Mouse (Mus musculus): Measurements from ENCODE around the gene Gm49369. TPM values are rescaled to one million over a fixed set of nuclear protein-coding genes. Genes with fewer than 3 reads are reported as not detected.

Gm49369 gene
- polyA plus RNA-seq, 1 experiment from 2014 or later, result 0.80 TPM

DNA sequence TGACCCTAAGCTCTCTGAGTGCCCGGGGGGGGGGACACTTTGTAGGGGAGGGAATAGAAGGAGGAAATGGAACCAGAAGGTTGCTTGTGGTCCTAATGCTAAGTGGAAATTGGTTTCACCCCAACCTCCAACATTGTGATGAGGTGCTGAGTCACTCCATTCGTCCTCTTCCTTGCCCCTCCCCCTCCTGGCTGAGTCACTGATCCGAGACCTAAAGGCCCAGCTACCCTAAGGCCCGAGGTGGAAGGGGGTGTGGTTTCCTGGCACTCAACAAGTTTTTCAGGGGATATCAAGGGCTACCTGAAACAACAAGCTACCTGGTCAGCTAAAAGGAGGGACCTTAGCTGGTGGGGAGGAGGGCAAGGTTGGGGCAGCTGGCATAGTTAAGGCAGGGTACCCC, 10.7 kb upstream of the Gm49369 start:
- peak; percentile 80 for DNase-seq (ENCODE audit: low spot score)
- TF ChIP-seq CTCF (IDR thresholded peaks at IDR 0.05; ENCODE audit: low read depth), result no peak
- no peak for TF ChIP-seq EP300 (optimal IDR thresholded peaks at IDR 0.05)
- WGBS, result 18% methylated on average over 4 of the region's 4 CpGs
- peak; percentile 69 for ATAC-seq (ENCODE audit: low FRiP score, low TSS enrichment)
- H3K27me3 ChIP-seq (ENCODE audit: control insufficient read depth, insufficient read depth, low read length), result no peaks in the 10 kb centered on the region
- H3K4me3 ChIP-seq (ENCODE audit: low read depth, low read length), result no peak overlapping the region
- H3K27ac ChIP-seq (replicated peaks), result peak overlapping the region; percentile 41; the same call in 1 of the 2 replicates
- H3K4me1 ChIP-seq (replicated peaks; ENCODE audit: control insufficient read depth, insufficient read depth), result no peaks in the 10 kb centered on the region
- no peaks in the 10 kb centered on the region for H3K36me3 ChIP-seq (ENCODE audit: control insufficient read depth, insufficient read depth, low read length)
- no peak overlapping the region for H3K4me2 ChIP-seq (replicated peaks; ENCODE audit: low read depth)
- H3K9me3 ChIP-seq (ENCODE audit: control insufficient read depth, low read length), result no peaks in the 10 kb centered on the region
- no peak overlapping the region for H3K9ac ChIP-seq (ENCODE audit: low read length)

DNA sequence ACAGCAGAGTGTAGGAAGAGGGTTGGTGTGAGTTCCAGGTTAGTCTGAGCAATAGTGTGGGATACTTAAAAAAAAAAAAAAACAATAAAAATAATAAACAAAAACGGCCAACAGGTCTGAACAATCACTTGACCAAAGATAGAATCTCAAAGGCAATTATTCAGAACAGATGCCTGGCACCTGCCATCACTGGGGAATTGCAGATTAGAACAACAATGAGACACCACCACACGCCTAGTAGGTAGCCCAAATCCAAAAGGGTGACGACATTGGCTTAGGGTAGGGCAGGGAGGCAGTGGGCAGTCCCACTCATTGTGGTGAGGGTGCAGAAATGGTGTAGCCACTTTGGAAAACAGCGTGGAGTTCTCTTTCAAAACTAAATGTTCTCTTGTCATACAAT, 9.1 kb upstream of the Gm49369 start:
- H3K9ac ChIP-seq (ENCODE audit: low read length), result no peak overlapping the region
- no peak for ATAC-seq (ENCODE audit: low FRiP score, low TSS enrichment)
- H3K4me1 ChIP-seq (replicated peaks; ENCODE audit: control insufficient read depth, insufficient read depth), result peaks cover 4% of the 10 kb centered on the region
- DNase-seq (ENCODE audit: low spot score), result no peak
- H3K4me3 ChIP-seq (ENCODE audit: low read depth, low read length), result no peak overlapping the region
- no peak overlapping the region for H3K4me2 ChIP-seq (replicated peaks; ENCODE audit: low read depth)
- H3K9me3 ChIP-seq (ENCODE audit: control insufficient read depth, low read length), result no peaks in the 10 kb centered on the region
- 61% methylated on average over 4 of the region's 4 CpGs for WGBS
- H3K27ac ChIP-seq (replicated peaks), result 0 out of 2 replicates have a peak overlapping the region, but pooled peaks have one; percentile 18
- no peaks in the 10 kb centered on the region for H3K36me3 ChIP-seq (ENCODE audit: control insufficient read depth, insufficient read depth, low read length)
- TF ChIP-seq CTCF (IDR thresholded peaks at IDR 0.05; ENCODE audit: low read depth) (no peak), EP300 (optimal IDR thresholded peaks at IDR 0.05) (no peak)
- no peaks in the 10 kb centered on the region for H3K27me3 ChIP-seq (ENCODE audit: control insufficient read depth, insufficient read depth, low read length)

DNA sequence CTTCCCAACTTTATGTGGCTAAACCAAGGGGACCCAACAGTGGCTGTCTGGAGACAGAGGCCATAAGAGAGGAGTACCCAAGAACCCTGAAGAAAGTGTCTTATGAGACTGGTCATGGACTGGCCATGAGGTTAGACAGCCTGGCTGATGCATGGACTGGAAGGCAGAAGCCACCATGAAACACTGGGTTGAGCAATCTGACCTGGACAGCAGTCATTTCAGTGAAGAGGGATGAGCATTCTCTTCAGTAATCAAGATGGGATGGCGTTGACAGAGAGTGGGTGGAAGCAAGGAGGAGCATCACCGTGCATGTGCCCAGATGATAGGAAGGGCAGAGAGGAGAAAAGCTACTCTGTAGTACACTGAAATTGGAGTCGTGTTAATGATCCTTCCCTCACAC, 8.6 kb upstream of the Gm49369 start:
- TF ChIP-seq EP300 (optimal IDR thresholded peaks at IDR 0.05), result no peak
- TF ChIP-seq CTCF (IDR thresholded peaks at IDR 0.05; ENCODE audit: low read depth), result no peak
- Histone ChIP-seq H3K4me1 (replicated peaks; ENCODE audit: control insufficient read depth, insufficient read depth) (peaks cover 7% of the 10 kb centered on the region), H3K27me3 (ENCODE audit: control insufficient read depth, insufficient read depth, low read length) (no peaks in the 10 kb centered on the region), H3K4me2 (replicated peaks; ENCODE audit: low read depth) (no peak overlapping the region), H3K9me3 (ENCODE audit: control insufficient read depth, low read length) (no peaks in the 10 kb centered on the region), H3K4me3 (ENCODE audit: low read depth, low read length) (no peak overlapping the region), H3K36me3 (ENCODE audit: control insufficient read depth, insufficient read depth, low read length) (no peaks in the 10 kb centered on the region), H3K27ac (replicated peaks) (0 out of 2 replicates have a peak overlapping the region, but pooled peaks have one; percentile 18), H3K9ac (ENCODE audit: low read length) (no peak overlapping the region)
- ATAC-seq (ENCODE audit: low FRiP score, low TSS enrichment) (no peak), DNase-seq (ENCODE audit: low spot score) (no peak)
- WGBS, result 60% methylated on average over 3 of the region's 3 CpGs

DNA sequence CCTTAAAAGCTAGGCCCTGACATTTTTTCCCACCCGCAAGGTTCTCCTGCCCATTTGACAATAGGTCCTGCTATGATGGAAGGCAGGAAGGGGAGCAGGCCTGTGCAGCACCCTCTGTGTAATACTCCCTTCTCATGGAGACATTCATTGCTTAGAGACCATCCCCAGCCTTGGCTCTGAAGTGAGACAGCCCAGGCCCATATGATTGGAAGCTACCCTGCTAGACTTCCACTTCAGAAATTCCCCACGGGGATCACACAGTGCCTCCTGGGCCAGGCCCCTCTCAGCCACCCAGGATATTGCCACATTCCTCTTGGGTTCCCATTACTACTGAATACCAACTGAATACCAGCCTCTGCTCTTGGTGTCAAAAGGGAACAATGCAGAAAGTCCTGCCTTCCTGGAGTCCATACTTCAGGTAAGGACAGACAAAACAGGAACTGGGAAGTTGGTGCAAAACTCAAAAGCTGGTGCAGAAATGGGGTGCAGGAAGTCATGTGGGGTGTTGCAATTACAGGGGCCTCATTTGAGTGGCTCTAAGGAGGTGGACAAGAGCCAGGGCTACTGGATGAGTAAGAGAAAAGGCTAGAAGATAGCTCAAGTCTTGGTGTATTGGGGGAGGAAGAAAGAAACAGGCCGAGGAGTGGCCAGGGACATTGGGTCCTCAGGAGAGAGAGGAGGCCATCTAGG, 7.6 kb upstream of the Gm49369 start:
- Histone ChIP-seq H3K4me1 (replicated peaks; ENCODE audit: control insufficient read depth, insufficient read depth) (peaks cover 7% of the 10 kb centered on the region), H3K9me3 (ENCODE audit: control insufficient read depth, low read length) (no peaks in the 10 kb centered on the region), H3K4me3 (ENCODE audit: low read depth, low read length) (no peak overlapping the region), H3K4me2 (replicated peaks; ENCODE audit: low read depth) (no peak overlapping the region), H3K27ac (replicated peaks) (no peak overlapping the region), H3K36me3 (ENCODE audit: control insufficient read depth, insufficient read depth, low read length) (no peaks in the 10 kb centered on the region; the same call in 1 of the 2 replicates), H3K9ac (ENCODE audit: low read length) (no peak overlapping the region), H3K27me3 (ENCODE audit: control insufficient read depth, insufficient read depth, low read length) (no peaks in the 10 kb centered on the region)
- no peak for TF ChIP-seq CTCF (IDR thresholded peaks at IDR 0.05; ENCODE audit: low read depth)
- TF ChIP-seq EP300 (optimal IDR thresholded peaks at IDR 0.05), result no peak
- 79% methylated on average over 3 of the region's 3 CpGs for WGBS
- DNase-seq (ENCODE audit: low spot score), result no peak
- no peak for ATAC-seq (ENCODE audit: low FRiP score, low TSS enrichment)

DNA sequence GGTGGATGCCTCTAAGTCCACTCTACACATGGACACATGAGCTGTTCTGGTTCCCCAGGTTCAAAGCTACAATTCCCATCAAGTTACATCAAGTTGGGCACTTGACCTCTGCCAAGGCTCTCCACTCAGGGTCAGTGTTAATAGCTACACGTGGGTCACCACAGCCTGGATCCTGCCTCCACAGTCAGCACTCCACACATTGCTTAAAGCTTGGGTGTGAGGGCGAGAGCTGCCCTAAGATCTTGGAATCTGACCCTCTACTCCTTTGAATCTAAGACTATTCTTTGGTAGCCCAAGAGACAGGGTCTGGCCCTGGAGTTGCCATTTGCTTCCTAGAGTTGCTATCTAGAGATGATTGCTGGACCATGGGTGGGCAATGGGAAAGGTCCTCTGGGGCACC, 6.3 kb upstream of the Gm49369 start:
- Histone ChIP-seq H3K27ac (replicated peaks) (0 out of 2 replicates have a peak overlapping the region, but pooled peaks have one; percentile 58), H3K4me3 (ENCODE audit: low read depth, low read length) (no peak overlapping the region), H3K4me1 (replicated peaks; ENCODE audit: control insufficient read depth, insufficient read depth) (peaks cover 7% of the 10 kb centered on the region), H3K4me2 (replicated peaks; ENCODE audit: low read depth) (no peak overlapping the region), H3K9ac (ENCODE audit: low read length) (no peak overlapping the region), H3K27me3 (ENCODE audit: control insufficient read depth, insufficient read depth, low read length) (no peaks in the 10 kb centered on the region), H3K36me3 (ENCODE audit: control insufficient read depth, insufficient read depth, low read length) (peaks cover 10% of the 10 kb centered on the region), H3K9me3 (ENCODE audit: control insufficient read depth, low read length) (no peaks in the 10 kb centered on the region)
- TF ChIP-seq EP300 (optimal IDR thresholded peaks at IDR 0.05), result no peak
- no peak for TF ChIP-seq CTCF (IDR thresholded peaks at IDR 0.05; ENCODE audit: low read depth)
- ATAC-seq (ENCODE audit: low FRiP score, low TSS enrichment) (no peak), DNase-seq (ENCODE audit: low spot score) (no peak)
- 92% methylated on average over 2 of the region's 2 CpGs for WGBS

DNA sequence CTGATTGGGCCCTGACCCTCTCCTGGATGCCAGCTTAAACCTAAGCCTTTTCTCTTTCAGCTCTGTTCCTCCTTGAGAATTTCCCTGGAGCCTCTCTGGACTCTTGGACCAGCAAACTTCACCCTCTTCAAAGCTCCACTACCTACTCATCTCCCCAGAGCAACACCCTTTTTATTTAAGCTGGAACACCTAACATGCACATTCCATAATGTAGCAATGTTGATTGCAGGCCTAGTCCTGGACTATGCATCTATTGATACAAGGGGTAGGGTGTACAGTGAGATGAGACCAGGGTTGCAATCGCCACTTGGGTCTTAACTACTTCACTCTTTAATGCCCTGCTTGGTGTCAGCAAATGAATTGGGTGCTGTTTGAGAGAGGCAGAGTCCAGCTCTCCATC, 5.7 kb upstream of the Gm49369 start:
- Histone ChIP-seq H3K27ac (replicated peaks) (peak overlapping the region; percentile 58; the same call in 1 of the 2 replicates), H3K9me3 (ENCODE audit: control insufficient read depth, low read length) (no peaks in the 10 kb centered on the region), H3K4me3 (ENCODE audit: low read depth, low read length) (peak overlapping the region; percentile 70; the same call in 1 of the 2 replicates), H3K36me3 (ENCODE audit: control insufficient read depth, insufficient read depth, low read length) (peaks cover 16% of the 10 kb centered on the region), H3K27me3 (ENCODE audit: control insufficient read depth, insufficient read depth, low read length) (no peaks in the 10 kb centered on the region), H3K4me2 (replicated peaks; ENCODE audit: low read depth) (peak overlapping the region; percentile 3; the same call in 1 of the 2 replicates), H3K4me1 (replicated peaks; ENCODE audit: control insufficient read depth, insufficient read depth) (peaks cover 7% of the 10 kb centered on the region), H3K9ac (ENCODE audit: low read length) (no peak overlapping the region)
- peak; percentile 6; the same call in 1 of the 2 replicates for ATAC-seq (ENCODE audit: low FRiP score, low TSS enrichment)
- DNase-seq (ENCODE audit: low spot score), result no peak
- TF ChIP-seq CTCF (IDR thresholded peaks at IDR 0.05; ENCODE audit: low read depth) (no peak), EP300 (optimal IDR thresholded peaks at IDR 0.05) (no peak)
- 88% methylated on average over 1 of the region's 1 CpGs for WGBS
